Mouse (Mus musculus): Measurements from ENCODE around the gene Sh3kbp1. TPM values are rescaled to one million over a fixed set of nuclear protein-coding genes. Genes with fewer than 3 reads are reported as not detected.

The Sh3kbp1 gene
- polyA plus RNA-seq, 1 experiment from 2014 or later: 43.5 TPM

GRCm38 (mm10) chrX:159955433-159955832 is 328.4 kb downstream of the Sh3kbp1 start:
- Histone ChIP-seq H3K4me1 (replicated peaks) (no peaks in the 10 kb centered on the region), H3K4me3 (no peak overlapping the region), H3K27ac (replicated peaks) (no peak overlapping the region), H3K27me3 (peaks cover 66% of the 10 kb centered on the region), H3K9me3 (no peaks in the 10 kb centered on the region), H3K9ac (no peak overlapping the region), H3K36me3 (no peaks in the 10 kb centered on the region), H3K4me2 (no peak overlapping the region)
- WGBS: 88% methylated on average over 6 of the region's 6 CpGs
- ATAC-seq (ENCODE audit: low read depth): no peak

DNA sequence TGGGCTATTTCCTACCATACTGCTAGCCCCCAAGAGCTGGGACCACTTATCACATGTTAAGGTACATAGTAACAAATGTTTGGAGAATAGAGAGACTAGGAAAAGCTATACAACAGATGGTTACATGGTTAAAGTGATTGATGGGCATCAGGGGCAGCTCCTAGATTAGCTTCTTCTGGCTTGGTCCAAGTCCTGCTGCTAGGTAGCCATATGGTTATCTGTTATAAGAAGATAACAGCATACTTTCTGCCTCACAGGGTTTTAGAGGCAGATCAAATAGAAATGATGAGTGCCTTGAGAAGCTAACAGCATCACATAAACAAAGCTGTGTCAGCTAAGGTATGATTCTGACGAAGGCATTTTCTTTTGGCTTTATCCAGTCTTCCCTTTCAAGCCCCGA is 334.3 kb downstream of the Sh3kbp1 start:
- WGBS: 89% methylated on average over 2 of the region's 2 CpGs
- Histone ChIP-seq H3K4me3 (no peak overlapping the region), H3K36me3 (no peaks in the 10 kb centered on the region), H3K4me1 (replicated peaks) (no peaks in the 10 kb centered on the region), H3K4me2 (no peak overlapping the region), H3K9ac (no peak overlapping the region), H3K27me3 (peaks cover 25% of the 10 kb centered on the region), H3K9me3 (no peaks in the 10 kb centered on the region), H3K27ac (replicated peaks) (no peak overlapping the region)
- no peak for ATAC-seq (ENCODE audit: low read depth)

DNA sequence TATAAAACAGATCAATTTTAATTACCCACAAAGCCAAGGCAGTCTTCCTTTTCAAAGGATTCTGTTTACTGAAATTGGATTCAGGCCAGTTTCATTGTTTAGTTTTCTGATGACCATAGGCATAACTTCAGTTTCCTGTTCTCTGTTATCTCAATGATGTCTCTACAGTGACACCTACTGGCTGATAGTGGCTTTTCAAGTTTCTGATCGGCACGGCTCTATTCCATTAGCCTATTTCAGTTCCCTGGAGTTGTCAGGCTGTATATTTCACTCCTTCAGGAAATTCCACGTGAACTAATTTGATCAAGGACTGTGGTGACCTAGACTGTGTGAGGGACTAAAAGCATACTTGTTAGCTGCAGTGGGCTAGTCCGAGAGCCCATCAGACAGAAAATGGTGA is 336.2 kb downstream of the Sh3kbp1 start:
- 29% methylated on average over 4 of the region's 4 CpGs for WGBS

GRCm38 (mm10) chrX:159963925-159964324 is 336.9 kb downstream of the Sh3kbp1 start:
- Histone ChIP-seq H3K9ac (no peak overlapping the region), H3K9me3 (no peaks in the 10 kb centered on the region), H3K36me3 (no peaks in the 10 kb centered on the region), H3K4me1 (replicated peaks) (no peaks in the 10 kb centered on the region), H3K4me3 (no peak overlapping the region), H3K27me3 (peaks cover 23% of the 10 kb centered on the region), H3K27ac (replicated peaks) (no peak overlapping the region), H3K4me2 (no peak overlapping the region)
- WGBS: 85% methylated on average over 9 of the region's 9 CpGs
- ATAC-seq (ENCODE audit: low read depth): peak; percentile 56

More for the DNA sequence above, 336.2 kb downstream of the Sh3kbp1 start:
- no peak overlapping the region for H3K4me2 ChIP-seq
- no peaks in the 10 kb centered on the region for H3K9me3 ChIP-seq
- H3K4me1 ChIP-seq (replicated peaks): no peaks in the 10 kb centered on the region
- H3K36me3 ChIP-seq: no peaks in the 10 kb centered on the region
- peaks cover 22% of the 10 kb centered on the region for H3K27me3 ChIP-seq
- H3K4me3 ChIP-seq: no peak overlapping the region
- H3K9ac ChIP-seq: no peak overlapping the region
- no peak overlapping the region for H3K27ac ChIP-seq (replicated peaks)
- ATAC-seq (ENCODE audit: low read depth): peak; percentile 63

DNA sequence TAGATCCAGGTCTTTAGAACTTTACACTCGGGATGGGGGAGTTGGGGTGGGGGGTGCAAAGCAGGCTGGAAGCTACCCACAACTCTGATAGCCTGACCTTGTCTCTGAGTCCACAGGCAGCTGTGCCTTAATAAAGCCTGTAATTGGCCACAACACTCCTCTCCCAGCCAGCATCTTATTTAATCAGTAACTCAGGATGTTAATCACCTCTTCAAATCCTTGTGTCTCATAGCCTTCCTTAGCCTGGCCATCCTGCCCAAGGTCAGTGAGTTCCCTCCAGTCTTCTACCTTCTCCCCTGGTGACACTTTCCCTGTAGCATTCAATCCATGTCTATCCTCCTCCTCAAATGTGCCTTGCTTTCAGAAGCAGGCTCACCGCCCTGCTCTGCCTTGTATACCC is 342.0 kb downstream of the Sh3kbp1 start:
- Histone ChIP-seq H3K36me3 (no peaks in the 10 kb centered on the region), H3K27ac (replicated peaks) (no peak overlapping the region), H3K4me2 (no peak overlapping the region), H3K27me3 (peaks cover 41% of the 10 kb centered on the region), H3K9me3 (no peaks in the 10 kb centered on the region), H3K9ac (no peak overlapping the region), H3K4me1 (replicated peaks) (no peaks in the 10 kb centered on the region), H3K4me3 (no peak overlapping the region)
- 85% methylated on average over 2 of the region's 2 CpGs for WGBS
- no peak for ATAC-seq (ENCODE audit: low read depth)

DNA sequence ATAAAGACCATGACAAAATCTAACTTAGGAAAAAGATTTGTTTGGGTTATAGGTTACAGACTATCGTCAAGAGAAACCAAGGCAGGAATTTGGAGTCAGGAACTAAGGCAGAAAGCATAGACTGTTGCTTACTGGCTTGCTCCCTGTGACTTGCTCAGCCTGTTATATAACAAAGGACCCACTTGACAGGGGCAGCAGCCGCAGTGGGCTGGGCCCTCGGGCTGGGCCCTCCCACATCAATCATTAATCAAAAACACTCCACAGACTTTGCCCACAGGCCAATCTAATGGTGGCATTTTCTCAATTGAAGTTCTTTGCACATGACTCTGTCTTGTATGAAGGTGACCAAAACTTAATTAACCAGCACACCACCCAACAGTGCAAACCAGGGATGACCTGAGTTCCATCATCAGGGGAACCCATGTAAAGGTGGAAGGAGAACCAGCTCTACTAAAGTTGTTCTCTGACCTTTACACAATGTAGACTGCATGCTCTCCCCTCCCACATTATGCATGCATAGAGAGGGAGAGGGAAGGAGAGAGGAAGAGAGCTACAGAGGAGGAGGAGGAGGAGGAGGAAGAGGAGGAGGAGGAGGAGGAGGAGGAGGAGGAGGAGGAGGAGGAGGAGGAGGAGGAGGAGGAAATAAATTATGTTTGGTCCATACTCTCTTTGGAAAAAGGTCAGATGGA is 344.2 kb downstream of the Sh3kbp1 start:
- 49% methylated on average over 3 of the region's 3 CpGs for WGBS
- no peak for ATAC-seq (ENCODE audit: low read depth)
- Histone ChIP-seq H3K36me3 (no peaks in the 10 kb centered on the region), H3K27me3 (peaks cover 39% of the 10 kb centered on the region), H3K27ac (replicated peaks) (no peak overlapping the region), H3K4me2 (no peak overlapping the region), H3K4me3 (no peak overlapping the region), H3K4me1 (replicated peaks) (no peaks in the 10 kb centered on the region), H3K9me3 (no peaks in the 10 kb centered on the region), H3K9ac (no peak overlapping the region)

GRCm38 (mm10) chrX:159973730-159974129 is 346.7 kb downstream of the Sh3kbp1 start:
- no peak overlapping the region for H3K4me3 ChIP-seq
- no peak for ATAC-seq (ENCODE audit: low read depth)
- no peaks in the 10 kb centered on the region for H3K36me3 ChIP-seq
- H3K9me3 ChIP-seq: no peaks in the 10 kb centered on the region
- 29% methylated on average over 5 of the region's 5 CpGs for WGBS
- H3K27me3 ChIP-seq: peaks cover 33% of the 10 kb centered on the region; the same call in 1 of the 2 replicates
- H3K9ac ChIP-seq: no peak overlapping the region
- H3K4me2 ChIP-seq: no peak overlapping the region
- no peaks in the 10 kb centered on the region for H3K4me1 ChIP-seq (replicated peaks)
- H3K27ac ChIP-seq (replicated peaks): no peak overlapping the region

GRCm38 (mm10) chrX:159976243-159976642 is 349.2 kb downstream of the Sh3kbp1 start:
- no peak for ATAC-seq (ENCODE audit: low read depth)
- H3K9me3 ChIP-seq: no peaks in the 10 kb centered on the region
- no peak overlapping the region for H3K4me2 ChIP-seq
- H3K36me3 ChIP-seq: no peaks in the 10 kb centered on the region
- WGBS: 75% methylated on average over 3 of the region's 3 CpGs
- peaks cover 34% of the 10 kb centered on the region; the same call in 1 of the 2 replicates for H3K27me3 ChIP-seq
- H3K4me1 ChIP-seq (replicated peaks): no peaks in the 10 kb centered on the region
- H3K9ac ChIP-seq: no peak overlapping the region
- no peak overlapping the region for H3K4me3 ChIP-seq
- no peak overlapping the region for H3K27ac ChIP-seq (replicated peaks)

GRCm38 (mm10) chrX:159988002-159988960 is 361.2 kb downstream of the Sh3kbp1 start, which contains the start of gene Map3k15:
TSS of gene Map3k15 (plus strand) at chrX:159988433.
- H3K9ac ChIP-seq: peak within 1 kb of the TSS; percentile 59
- H3K9me3 ChIP-seq: no peaks in the 10 kb centered on the region
- H3K4me2 ChIP-seq: peak within 1 kb of the TSS; percentile 68
- peak; percentile 56 for ATAC-seq (ENCODE audit: low read depth)
- WGBS: 21% methylated on average over 88 of the region's 108 CpGs
- H3K4me1 ChIP-seq (replicated peaks): no peaks in the 10 kb centered on the region
- peaks cover 58% of the 10 kb centered on the region for H3K27me3 ChIP-seq
- no peak within 1 kb of the TSS for H3K27ac ChIP-seq (replicated peaks)
- H3K36me3 ChIP-seq: no peaks in the 10 kb centered on the region
- peak within 1 kb of the TSS; percentile 43 for H3K4me3 ChIP-seq

DNA sequence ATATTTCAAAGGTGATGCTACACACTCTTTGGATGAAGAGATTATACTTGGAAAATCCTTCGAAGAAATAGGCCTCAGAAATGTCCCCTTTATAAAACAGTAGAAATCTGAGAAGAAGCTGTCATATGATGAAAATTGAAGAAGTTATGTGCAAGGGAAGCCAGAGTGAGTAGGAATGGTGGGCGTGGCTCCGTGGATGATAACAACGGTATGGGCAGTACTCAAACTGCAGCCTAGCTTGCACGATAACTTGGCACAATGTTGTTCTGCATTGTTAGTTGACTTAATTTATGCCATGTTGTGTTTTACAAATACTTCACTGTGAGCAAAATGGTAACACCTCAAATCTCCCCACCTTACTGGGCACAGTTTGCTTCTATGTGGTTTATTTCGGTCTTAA is 368.7 kb downstream of the Sh3kbp1 start:
- no peak overlapping the region for H3K9ac ChIP-seq
- H3K4me2 ChIP-seq: no peak overlapping the region
- no peak overlapping the region for H3K4me3 ChIP-seq
- H3K27me3 ChIP-seq: peaks cover 35% of the 10 kb centered on the region
- H3K27ac ChIP-seq (replicated peaks): no peak overlapping the region
- H3K4me1 ChIP-seq (replicated peaks): no peaks in the 10 kb centered on the region
- no peaks in the 10 kb centered on the region for H3K9me3 ChIP-seq
- WGBS: 93% methylated on average over 6 of the region's 6 CpGs
- no peak for ATAC-seq (ENCODE audit: low read depth)
- H3K36me3 ChIP-seq: no peaks in the 10 kb centered on the region

All from neural tube, embryonic 13.5 days (tissue).